Mouse (Mus musculus) gonadal fat pad, adult 2 months (tissue): ENCODE measurements around the gene Nlrc4. TPM values are rescaled to one million over a fixed set of nuclear protein-coding genes. Genes with fewer than 3 reads are reported as not detected.

ENCODE experiments used
- DNase-seq: peaks from one replicate; pipeline ENCODE4 v3.0.0-alpha.2; 2012; ENCODE audit warnings: low read depth
- polyA plus RNA-seq: library from polyadenylated mRNA; depleted of rRNA; stranded (reverse); fragments of >200 nt; gene quantifications from 2 replicates; pipeline ENCODE4 v1.2.3, GENCODE M21; 2012; rRNA removed

Gene Nlrc4
- polyA plus RNA-seq, 1 experiment: 0.15 TPM

DNA sequence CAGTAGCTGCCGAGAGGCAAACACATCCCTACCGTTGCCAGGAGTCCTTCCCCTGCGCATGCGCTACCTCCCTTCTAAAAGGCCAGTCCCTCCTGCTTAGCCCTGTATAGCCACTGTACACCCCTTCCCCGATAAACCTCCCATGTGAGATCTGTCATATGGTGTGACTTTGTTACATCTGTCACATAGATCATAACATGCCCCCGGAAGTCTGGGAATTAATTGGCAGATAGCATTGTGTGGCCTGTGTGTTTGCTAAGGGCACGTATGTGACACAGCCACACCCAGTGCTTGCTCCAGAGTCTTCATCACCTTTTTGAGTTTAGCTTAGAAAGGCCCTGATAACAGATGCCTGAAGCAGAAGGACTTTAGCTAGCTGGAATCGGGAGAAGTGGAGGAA is 28.9 kb downstream of the Nlrc4 start:
- no peak for DNase-seq

DNA sequence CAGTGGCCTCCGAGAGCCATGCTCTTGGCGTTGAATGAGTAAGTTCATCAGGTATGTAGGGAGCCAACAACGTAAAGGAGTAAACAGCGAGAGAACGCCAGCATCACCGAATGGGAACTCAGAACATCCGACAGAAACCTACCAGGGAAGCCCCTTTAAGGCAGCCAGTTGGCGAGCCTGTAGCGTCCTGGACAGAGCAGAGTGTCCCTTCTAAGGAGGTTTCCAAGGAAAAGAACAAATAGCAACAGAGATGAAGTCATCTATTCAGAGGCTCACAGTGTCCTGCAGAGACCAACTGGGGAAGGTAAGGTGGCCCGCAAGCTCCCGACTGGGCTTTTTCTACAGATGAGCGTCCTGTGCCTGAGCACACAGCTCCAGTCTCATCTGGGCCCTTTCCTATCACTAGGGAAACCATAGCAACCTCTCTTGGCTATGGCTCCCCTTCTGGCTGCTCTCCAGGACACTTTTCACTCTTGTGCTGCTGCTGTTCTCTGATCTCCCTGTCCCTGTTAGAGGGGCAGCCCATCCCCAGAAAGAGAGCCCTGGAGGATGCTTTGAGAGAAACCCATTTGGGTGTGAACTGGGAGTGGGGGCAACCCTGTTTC is 34.4 kb downstream of the Nlrc4 start:
- no peak for DNase-seq

DNA sequence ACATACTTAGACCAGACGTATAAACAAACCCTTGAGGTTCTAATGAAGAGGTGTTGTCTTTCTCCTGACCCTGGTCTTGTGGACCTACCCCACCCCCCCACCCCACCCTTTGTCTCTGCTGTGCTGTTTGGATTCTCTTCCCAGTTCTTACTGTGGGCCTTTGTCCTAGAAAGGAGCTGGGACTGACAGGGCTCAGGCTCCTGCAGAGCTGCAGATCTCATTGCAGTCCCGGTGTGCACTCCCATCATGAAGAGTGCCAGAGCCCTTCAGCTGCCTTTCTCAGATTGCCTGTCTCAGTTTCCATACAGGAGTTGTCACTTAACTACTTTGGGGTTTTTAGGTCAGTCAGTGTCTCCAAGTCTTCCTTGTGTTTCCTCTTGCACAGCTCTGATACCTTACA is 38.3 kb downstream of the Nlrc4 start:
- no peak for DNase-seq

DNA sequence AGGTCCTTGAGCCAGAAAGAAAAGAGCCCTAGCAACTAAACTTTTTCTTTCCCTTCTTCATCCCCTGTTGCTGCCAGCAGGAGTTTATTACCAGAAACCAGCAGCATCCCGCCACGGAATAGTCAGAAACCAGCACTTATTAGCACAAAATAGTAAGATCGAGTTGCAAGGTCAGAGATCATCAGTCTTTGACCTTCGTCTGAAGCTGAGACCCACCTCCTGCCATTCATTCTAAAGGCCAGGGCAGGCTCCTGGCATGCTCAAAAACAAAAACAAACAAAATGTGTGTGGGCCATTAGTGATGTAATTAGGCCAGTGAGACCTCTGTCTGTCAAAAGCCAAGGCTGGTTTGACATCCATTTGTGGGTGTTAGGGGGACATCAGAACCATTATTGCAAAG is 40.8 kb downstream of the Nlrc4 start:
- DNase-seq: no peak

DNA sequence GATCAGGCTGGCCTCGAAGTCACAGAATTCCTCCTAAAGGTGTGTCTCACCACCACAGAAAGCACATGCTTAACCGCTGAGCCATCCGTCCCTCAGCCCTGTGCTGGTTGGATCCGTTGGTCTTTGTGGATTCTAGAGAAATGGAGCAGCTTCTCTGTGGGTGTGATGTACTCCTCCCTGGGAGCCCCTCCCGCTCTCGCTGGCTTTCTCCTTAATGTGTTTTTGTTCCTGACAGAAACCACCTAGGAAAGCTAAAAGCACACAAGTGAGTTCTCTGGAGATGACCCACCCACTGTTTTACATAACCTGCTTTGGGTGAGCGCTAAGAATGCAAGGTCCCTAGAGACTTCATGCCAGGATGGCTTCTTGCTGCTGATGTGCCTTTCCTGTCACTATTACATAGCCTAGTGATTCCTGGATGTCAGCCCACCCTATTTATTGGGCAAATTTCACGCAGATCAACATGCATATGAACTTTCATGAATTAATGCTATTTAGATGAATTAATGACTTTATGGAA is 42.0 kb downstream of the Nlrc4 start:
- no peak for DNase-seq

DNA sequence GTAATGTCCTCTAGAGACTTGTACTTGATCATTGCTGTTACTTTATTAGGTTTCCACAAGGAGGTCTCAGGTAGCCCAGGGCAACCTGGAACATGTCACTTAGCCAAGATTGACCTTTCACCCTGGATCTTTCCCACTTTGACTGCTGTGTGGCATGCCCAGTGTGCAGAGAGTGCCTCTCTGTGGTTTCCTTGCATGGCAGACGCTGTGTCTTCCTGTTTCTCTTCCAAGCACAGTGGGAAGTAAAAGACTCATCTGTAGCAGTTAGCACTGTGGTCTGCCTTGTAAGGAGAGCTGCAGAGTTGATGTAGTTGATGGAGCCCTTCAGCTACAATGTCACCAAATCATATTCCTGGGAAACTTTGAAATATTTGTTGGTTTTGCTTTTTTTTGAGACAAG is 44.3 kb downstream of the Nlrc4 start:
- no peak for DNase-seq

DNA sequence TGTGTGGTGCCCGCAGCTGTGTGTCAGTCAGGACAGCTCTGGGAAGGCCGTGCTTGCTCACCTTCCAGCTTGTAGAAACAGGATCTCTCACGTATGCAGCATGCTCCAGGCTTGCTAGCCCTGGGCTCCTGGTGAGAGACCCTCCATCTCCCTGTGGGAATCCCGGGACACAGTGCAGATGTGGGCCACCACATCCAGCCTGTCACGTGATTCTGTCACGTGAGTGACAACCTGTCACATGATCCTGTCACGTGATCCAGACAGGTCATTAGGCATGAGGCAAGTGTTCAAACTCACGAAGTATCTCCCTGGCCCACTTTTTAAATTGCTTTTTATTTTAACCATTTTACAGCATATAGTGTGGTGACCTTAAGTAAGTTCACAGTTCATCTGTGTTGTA is 45.6 kb downstream of the Nlrc4 start:
- no peak for DNase-seq

DNA sequence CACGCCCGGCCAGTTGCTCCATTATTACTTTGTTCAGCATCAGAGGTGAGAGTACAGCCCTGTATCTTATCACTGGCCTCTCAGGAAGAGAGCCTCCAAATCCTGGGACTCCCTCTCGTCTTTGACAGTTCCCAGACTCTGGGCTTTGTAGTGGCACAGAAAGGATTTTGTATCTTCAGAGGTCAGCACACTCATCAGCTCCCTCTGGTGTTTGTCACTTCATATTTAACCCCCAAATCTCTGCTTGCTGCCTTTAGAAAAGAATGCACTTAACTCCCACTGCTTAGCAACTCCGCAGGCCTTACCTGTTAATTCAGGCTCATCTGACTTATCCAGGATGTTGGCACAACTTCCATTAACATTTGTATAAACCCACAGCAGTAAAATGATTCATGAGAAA is 49.2 kb downstream of the Nlrc4 start:
- DNase-seq: no peak

DNA sequence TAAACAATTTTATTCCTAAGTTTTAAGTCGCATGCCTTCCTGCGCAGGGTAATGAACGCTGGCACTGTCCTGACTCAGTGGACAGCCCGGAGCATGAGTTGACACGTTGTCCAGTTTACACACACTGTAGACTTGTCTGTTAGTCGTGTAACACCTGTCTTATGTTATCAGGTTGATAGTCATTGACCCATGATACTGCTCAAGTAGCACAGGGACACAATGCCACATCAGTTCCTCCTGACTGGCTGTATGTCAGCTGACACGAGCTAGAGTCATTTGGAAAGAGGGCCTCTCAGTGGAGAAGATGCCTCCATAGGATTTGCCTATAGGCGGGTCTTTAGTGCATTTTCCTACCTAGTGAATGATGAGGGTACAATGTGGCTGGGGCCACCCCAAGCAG is 52.5 kb downstream of the Nlrc4 start:
- no peak for DNase-seq

DNA sequence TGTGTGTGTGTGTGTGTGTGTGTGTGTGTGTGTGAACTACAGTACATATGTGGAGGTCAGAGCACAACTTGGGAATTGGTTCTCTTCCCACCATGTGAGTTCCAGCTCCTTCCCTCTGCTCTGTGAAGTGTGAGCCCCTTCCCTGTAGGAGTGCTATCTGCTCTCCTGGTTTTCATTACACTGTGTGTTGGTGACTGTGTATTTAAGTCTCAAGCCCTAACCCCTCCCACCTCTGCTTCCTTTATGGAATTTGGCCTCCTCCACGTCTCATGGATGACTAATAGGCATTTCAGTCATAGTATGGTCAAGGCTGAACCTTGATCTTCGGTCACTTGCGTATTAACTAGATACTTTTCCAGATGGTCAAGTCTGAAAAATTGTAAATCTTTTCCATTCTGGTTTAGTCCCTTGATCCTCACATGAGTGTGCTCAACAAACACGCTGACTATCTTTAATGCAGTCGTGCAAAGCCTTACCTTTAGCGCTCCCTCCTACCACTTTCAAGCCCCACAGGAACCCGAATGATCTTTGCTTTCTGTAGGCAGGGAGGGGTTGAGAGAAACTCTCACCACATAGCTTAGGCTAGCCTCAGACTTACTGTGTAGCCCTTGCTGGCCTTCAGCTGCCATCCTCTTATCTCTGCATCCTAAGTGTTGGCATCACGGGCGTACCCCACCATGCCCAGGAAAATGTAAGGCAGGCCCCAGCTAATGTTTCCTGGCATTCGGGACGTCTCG is 56.3 kb downstream of the Nlrc4 start:
- no peak for DNase-seq

DNA sequence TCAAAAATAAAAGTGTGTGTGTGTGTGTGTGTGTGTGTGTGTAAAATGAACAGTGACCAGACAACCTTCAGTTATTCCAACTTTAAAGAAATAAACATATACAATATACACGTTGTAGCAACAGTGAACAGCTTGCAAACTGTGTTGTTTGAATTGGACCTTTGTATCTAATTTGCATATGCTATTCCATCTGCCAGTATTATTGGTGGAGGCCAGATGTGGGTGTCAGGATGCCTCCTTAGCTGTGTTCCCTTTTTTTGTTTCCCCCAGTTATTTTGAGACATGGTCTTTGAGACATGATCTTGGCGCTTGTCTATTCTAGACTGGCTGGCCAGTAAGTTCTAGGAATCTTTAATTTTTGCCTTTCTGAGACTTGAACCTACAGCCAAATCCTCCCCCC is 61.8 kb downstream of the Nlrc4 start:
- no peak for DNase-seq

DNA sequence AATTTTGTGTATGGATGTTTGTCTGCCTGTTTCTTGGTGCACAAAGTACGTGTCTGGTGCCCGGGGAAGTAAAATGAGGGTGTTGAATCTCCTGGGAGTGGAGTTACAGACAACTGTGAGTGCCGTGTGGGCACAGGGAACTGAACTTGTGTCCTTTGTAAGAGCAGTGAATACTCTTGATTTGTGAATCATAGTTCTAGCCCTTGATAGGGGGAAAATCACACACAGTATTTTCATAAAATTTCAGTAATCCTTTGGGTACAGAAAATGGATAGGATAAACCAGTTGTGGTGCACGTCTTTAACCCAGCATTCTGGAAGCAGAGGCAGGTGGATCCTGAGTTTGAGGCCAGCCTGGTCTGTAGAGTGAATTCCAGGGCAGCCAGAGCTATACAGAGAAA is 62.2 kb downstream of the Nlrc4 start:
- DNase-seq: no peak

DNA sequence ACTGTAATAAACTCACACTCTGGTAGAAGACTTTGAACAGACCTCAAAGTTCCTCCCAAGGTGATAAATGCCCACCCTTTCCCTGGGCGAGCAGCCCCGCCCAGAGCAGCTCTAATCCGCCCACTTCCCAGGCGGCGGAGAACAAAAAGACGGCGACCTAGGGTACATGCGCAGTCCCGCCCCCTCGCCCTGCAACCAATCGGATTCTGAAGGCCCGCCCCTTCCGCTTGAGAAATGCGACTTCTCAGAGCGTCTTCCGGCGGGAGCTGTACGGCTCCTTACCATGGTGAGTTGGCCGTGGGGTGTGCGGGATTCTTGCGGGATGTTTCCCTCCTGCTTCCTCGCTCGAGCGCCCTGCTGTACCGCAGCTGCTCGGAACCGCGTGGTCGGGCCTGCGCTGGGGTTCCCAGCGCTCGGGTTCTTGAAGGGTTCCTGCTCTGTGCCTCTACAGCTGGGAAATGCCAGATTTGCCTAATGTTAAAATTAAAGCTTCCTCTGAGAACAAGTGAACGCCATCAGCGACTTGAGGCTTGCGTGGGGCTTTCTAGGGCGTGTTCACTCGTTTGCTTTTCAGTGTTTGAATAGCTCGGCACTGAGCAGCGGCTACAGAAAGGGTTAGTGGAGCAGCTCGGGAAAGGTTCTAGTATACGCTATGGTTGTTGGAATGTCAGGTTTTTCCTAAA is 63.4 kb downstream of the Nlrc4 start, which contains the start of gene Slc30a6:
Gene Slc30a6, plus strand, starts transcription at position 226 of the 683 bp plus-strand sequence.
- peak; percentile 57 for DNase-seq

DNA sequence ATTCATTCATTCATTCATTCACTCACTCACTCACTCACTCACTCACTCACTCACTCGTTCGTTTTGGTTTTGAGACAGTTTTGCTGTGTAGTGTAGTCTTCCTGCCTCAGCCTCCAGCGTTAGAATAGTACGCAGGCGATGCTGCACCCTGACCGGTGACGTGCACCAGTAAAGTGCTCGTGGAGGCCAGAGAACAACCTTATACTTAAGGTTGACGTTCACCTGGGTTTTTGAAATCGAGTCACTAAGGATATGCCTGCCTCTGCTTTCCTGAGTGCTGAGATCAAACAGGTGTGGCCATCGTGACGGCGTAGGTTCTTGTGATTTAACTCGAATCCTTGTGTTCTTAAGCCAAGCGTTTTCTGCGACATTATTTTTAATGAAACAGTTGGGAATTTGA is 64.1 kb downstream of the Nlrc4 start:
- DNase-seq: no peak

DNA sequence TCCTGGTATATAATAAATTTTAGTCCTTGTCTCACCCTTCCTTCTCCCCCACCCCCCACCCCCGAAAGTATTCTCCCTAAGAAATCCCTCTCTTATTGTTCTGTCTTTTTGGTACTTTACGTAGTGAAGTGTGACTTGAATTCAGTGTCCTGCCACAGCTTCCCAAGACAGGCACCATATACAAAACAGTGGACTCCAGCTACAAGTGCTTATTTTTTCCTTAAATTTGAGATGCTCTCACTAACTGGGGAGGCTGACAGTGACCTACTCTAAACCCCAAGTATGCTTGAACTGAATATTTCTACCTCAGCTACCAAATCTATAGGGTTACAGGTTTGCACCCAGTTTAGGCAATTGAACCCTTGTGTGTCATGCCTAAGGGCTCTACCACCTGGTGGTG is 64.6 kb downstream of the Nlrc4 start:
- DNase-seq: no peak

DNA sequence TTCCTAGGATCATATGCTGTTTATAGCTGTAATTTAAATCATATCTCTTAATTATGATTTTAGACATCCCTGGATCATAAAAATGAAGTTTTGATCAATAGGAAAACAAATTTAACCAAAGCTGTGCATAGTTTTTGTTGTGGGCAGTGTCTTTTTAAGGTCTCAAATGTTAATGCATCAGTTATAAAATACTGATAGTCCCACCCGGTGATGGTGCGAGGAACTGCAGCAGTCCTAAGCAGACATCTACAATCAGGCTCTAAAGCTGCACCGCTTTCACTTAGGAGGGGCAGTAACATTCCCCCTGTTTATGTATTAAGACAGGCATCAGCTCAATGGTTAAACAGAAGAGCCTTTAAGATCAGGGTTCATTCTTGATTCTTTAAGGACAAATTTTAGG is 69.1 kb downstream of the Nlrc4 start:
- no peak for DNase-seq

DNA sequence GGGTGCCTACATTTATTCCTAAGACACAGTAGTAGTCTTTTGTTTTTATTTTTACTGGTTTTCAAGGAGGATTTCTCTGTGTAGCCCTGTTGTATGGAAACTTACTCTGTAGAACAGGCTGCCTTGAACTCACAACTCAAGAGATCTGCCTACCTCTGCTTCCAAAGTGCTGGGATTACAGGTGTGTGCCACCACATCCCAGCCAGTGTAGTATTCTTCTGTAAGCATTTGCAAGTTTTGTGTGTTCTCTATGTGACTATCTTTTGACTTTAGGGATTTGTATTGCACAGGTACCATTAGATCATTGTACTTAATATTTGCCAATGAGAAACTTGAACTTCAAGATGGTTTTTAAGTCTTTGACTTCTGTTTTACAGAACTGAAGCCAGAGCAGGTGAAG is 72.3 kb downstream of the Nlrc4 start:
- no peak for DNase-seq

DNA sequence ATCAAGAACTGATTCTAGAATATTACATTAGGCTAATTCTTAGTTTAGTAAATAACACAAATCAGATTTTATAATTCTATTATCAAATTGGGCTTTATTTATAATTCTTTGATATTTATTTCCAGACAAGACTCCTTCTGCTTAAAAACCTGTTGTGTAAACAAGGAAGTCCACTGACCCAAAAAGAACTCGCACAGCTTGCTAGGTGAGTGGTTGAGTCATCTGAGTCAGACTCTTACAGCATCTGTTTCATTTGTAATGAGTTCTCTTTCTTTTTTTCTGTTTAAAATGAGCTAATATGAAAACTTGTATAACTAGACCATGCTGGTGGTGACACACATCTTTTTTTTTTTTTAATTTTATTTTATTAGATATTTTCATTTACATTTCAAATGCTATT is 82.0 kb downstream of the Nlrc4 start:
- no peak for DNase-seq

Other genes starting within 250 kb of the Nlrc4 start
- gene Memo1, start 163.6 kb downstream of the Nlrc4 start, polyA plus RNA-seq: 30.0 and 47.4 TPM in 2 replicates
- 40.7 and 44.8 TPM in 2 replicates for gene Dpy30, start 135.2 kb downstream of the Nlrc4 start, polyA plus RNA-seq
- gene Spast, start 120.2 kb downstream of the Nlrc4 start, polyA plus RNA-seq: 6.0 and 7.3 TPM in 2 replicates
- 22.5 and 24.1 TPM in 2 replicates for gene Slc30a6, start 63.5 kb downstream of the Nlrc4 start, polyA plus RNA-seq
- gene Yipf4, start 30.4 kb upstream of the Nlrc4 start, polyA plus RNA-seq: 30.0 and 48.7 TPM in 2 replicates
- gene Birc6, start 69.2 kb upstream of the Nlrc4 start, polyA plus RNA-seq: 77.5 and 85.6 TPM in 2 replicates